Mouse (Mus musculus): ENCODE measurements around the gene Gzmb.
"Not testable (repeated sequence)": the region's sequence is repeated elsewhere in the genome, so short reads cannot be mapped to it uniquely, and the experiment has no call there.

Gene Gzmb

GRCm38 (mm10) chr14:56262153-56262552 is at the start of gene Gzmb:
Gene Gzmb, minus strand, starts transcription at chr14:56262260.
- DNase-seq (ENCODE audit: low spot score) = no peak

- not testable (repeated sequence) for DNase-seq (ENCODE audit: low spot score)
Observed at GRCm38 (mm10) chr14:56311801-56312200, 49.7 kb upstream of the Gzmb start.

GRCm38 (mm10) chr14:56310238-56310637 is 48.2 kb upstream of the Gzmb start:
- no peak for DNase-seq (ENCODE audit: low spot score)

- DNase-seq (ENCODE audit: low spot score) = peak; percentile 24
Observed at GRCm38 (mm10) chr14:56304149-56304548, 42.1 kb upstream of the Gzmb start.

- DNase-seq (ENCODE audit: low spot score) = no peak
Observed at GRCm38 (mm10) chr14:56303506-56304025, 41.5 kb upstream of the Gzmb start.

- DNase-seq (ENCODE audit: low spot score) = no peak
Observed at GRCm38 (mm10) chr14:56302091-56302490, 40.0 kb upstream of the Gzmb start.

GRCm38 (mm10) chr14:56296786-56297185 is 34.7 kb upstream of the Gzmb start:
- no peak for DNase-seq (ENCODE audit: low spot score)

- DNase-seq (ENCODE audit: low spot score) = no peak
Observed at GRCm38 (mm10) chr14:56296106-56296505, 34.0 kb upstream of the Gzmb start.

GRCm38 (mm10) chr14:56293146-56293545 is 31.1 kb upstream of the Gzmb start:
- DNase-seq (ENCODE audit: low spot score) = no peak

- no peak for DNase-seq (ENCODE audit: low spot score)
Observed at GRCm38 (mm10) chr14:56288651-56289050, 26.6 kb upstream of the Gzmb start.

GRCm38 (mm10) chr14:56287806-56288205 is 25.7 kb upstream of the Gzmb start:
- no peak for DNase-seq (ENCODE audit: low spot score)

GRCm38 (mm10) chr14:56284356-56285325 is 22.6 kb upstream of the Gzmb start:
- no peak for DNase-seq (ENCODE audit: low spot score)

- DNase-seq (ENCODE audit: low spot score) = no peak
Observed at GRCm38 (mm10) chr14:56283816-56284215, 21.8 kb upstream of the Gzmb start.

- no peak for DNase-seq (ENCODE audit: low spot score)
Observed at GRCm38 (mm10) chr14:56281090-56281489, 19.0 kb upstream of the Gzmb start.

- not testable (repeated sequence) for DNase-seq (ENCODE audit: low spot score)
Observed at GRCm38 (mm10) chr14:56278691-56279090, 16.6 kb upstream of the Gzmb start.

GRCm38 (mm10) chr14:56276096-56276495 is 14.0 kb upstream of the Gzmb start:
- not testable (repeated sequence) for DNase-seq (ENCODE audit: low spot score)

GRCm38 (mm10) chr14:56266109-56266508 is 4.0 kb upstream of the Gzmb start:
- no peak for DNase-seq (ENCODE audit: low spot score)

- DNase-seq (ENCODE audit: low spot score) = no peak
Observed at GRCm38 (mm10) chr14:56240409-56240808, 21.7 kb downstream of the Gzmb start.

GRCm38 (mm10) chr14:56234556-56234955 is 27.5 kb downstream of the Gzmb start, which contains the start of gene Gzmc:
Gene Gzmc, minus strand, starts transcription at chr14:56234656.
- no peak for DNase-seq (ENCODE audit: low spot score)

GRCm38 (mm10) chr14:56211317-56211716 is 50.7 kb downstream of the Gzmb start, which contains the start of gene Gzmf:
Gene Gzmf, minus strand, starts transcription at chr14:56211417.
- DNase-seq (ENCODE audit: low spot score) = no peak
